Mouse (Mus musculus): Measurements from ENCODE around the gene Kcna2.

- TF ChIP-seq GATA1 (IDR thresholded peaks at IDR 0.05; ENCODE audit: low read length) (no peak), TAL1 (IDR thresholded peaks at IDR 0.05; ENCODE audit: low read length) (no peak)
These were observed 11.6 kb downstream of the Kcna2 start for GRCm38 (mm10) chr3:107112498-107112897.
